Mouse (Mus musculus) embryo, embryonic 11.5 days (tissue): ENCODE results near the gene Lima1.
"Not testable (repeated sequence)": the region's sequence is repeated elsewhere in the genome, so short reads cannot be mapped to it uniquely, and the experiment has no call there.

ENCODE experiments used
- DNase-seq: peaks from one replicate; pipeline ENCODE4 v3.0.0-alpha.2; 2012; ENCODE audit warnings: low read depth, low spot score

Lima1 gene

DNA sequence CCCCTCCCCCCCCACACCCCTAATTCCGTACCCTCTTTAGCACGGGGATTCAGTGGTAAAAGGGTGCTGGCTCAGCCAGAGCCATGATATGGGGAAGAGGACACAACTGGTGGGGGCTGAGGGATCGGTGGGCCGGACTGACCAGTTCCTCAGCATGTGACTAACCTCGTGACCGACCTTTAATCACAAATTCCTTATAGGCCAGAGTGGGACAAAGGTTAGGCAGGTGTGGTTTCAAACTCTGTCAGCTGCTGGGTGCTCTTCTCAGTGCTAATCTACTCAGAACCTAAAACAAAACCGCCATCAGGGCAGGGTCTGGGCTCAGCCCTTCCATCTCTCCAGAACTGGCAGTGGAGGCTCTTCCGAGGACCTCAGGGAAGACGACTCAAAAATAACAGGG is 40.1 kb downstream of the Lima1 start:
- DNase-seq, result no peak

DNA sequence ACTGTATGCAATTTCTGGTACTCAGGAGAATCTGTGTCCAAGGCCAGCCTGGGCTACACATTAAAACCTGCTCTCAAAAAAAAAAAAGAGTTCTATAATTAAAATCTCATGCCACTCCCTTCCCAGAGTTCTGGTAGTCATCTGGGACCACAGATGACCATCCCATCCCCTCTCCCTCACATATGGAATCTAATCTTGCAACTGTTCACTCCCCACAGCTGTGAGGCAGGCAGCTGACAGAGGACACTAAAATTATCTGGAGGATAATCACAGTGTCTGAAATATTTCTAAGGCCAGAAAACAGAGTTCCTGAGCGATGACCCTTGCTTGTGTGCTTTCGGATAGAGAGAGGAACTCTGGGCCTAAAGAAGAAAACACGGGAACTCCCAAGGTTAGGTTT is 40.6 kb downstream of the Lima1 start:
- DNase-seq, result no peak

DNA sequence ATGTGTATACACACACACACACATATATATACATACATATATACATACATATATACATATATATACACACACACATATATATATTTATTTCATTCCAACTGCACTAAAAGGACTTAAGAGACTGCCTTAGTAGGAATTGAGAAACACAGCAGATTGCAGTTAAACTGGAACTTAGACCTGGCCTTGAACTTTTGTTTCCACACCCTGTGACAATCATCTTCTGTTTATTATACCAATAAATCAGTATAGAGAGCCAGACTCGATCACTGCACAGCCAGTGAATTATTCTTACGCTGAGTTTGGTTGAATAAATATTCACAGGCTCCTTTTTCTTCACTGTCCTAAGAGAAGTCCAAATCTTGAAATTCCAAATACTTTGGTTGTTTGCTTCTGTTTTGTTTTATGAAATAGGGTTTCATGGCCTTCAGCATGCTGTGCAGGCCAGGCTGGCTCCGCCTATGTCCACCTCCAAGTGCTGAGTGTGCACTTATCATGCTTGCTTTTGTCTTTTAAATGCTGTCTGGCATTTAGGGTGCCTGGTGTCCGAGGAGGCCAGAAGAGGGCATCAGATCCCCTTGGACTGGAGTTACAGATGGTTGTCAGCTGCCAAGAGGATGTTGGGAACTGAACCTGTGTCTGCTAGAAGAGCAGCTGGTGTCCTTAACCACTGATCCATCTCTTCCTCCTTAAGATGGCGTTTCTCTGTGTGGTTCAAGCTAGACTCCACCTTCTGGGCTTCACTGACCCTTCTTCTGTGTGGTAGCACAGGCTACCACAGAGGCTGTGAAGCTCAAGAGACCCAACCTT is 41.4 kb downstream of the Lima1 start:
- DNase-seq, result no peak

DNA sequence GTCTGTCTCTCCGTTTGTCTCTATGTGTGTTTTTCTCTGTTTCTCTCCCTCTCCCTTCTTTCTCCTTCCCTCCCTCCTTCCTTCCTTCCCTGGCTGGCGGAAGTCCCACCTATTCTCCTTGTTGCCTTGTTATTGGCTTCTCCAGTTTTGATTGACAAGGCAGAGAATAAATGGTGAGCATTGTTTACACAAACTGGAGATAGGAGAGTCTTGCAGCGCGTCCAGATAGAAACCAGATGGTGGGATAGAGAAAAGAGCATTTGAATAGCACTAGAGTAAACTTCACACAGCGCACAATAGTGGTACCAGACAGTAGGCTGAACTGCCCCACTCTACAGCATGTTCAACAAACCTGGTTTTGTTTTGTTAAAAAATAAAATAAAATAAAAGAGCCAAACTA is 43.7 kb downstream of the Lima1 start:
- no peak for DNase-seq

DNA sequence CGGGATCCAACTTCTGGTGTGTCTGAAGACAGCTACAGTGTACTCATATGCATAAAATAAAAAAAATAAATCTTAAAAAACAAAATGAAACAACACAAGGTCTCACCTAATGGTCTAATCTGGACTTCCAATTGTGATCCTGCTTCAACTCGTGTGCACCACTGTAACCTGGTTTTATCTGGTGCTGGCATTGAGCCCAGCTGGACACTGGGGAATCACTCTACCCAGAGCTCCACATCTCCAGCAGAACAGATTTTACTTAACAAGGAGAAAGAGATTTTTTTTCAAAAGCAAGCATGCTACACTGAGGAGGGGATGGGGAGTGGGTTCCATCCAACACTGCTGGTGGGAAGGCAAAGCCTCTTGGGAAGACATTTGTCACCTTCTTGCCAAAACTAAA is 47.2 kb downstream of the Lima1 start:
- no peak for DNase-seq

DNA sequence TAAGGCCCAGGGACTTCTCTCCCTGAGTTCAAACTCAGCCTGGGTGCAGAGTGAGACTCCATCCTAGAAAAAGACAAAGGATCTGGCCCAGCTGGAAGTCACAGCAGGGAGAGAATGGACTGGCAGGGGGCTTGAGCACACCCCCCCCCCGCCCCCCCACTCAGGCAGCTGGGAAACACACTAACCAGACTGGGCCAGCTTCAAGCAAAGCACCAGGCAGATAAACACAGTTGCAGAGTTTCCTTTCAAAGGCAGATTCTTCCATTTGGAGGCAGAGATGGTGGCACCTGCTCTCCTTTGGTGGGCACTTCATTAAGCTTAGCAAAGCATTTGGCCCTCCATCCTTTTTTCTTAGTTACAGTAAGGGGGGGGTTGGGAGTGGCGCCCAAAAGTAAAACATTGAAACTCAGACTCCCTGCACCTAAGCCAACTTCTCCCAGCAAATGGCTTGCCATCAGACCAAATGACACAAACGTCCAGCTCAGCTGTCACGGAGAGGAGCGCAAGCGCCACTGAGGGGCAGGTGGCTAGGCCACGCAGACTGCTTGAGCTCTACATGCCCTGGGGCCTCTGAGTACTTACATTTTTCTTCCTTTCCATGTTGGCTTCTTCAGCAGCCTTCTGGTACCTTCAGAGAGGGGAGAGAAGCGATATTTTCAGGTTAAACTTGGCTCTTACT is 48.9 kb downstream of the Lima1 start:
- no peak for DNase-seq

DNA sequence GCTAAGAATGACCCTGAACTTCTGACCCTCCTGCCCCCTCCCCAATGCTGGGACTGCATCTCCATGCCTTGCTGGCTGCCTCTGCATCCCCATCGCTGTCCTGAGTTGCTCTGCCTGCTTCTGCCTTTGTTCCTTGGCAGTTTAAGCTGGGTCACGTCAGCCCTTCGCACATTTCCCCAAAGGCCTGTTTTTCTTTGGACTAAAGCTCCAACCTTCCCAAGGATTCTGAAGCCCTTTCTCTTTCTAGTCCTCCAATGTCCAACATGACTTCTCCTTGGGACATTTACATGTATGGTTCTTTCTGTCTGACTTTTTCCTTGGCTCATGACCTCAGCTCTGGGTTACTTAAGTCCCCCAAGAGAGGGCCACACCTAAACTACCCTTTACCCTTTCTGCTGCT is 50.0 kb downstream of the Lima1 start:
- no peak for DNase-seq

DNA sequence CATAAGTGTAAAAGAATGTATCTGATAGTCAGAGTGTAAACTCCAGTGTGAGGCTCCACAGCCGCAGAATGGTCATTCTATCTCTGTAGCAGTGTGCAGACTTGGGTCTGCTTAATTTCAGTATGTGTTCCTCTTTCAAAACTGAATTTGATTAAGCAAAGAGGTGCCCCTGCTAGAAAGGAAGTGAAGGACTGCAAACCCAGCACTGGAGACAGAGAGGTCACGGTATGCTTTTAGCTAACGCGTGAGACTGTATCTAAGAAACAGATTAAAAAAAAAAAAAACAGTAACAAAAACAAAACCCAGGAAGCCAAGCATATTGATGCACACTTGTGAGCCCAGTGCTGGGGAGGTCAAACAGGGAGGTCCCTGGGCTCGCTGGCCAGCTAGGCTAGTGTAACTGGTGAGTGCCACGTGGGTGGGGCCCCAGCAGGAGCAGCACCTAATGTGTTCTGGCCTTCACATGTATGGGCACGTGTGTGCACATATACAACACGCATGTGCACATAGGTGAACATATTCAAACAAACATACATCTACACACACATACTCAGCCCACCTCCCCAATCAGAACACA is 51.8 kb downstream of the Lima1 start:
- no peak for DNase-seq

DNA sequence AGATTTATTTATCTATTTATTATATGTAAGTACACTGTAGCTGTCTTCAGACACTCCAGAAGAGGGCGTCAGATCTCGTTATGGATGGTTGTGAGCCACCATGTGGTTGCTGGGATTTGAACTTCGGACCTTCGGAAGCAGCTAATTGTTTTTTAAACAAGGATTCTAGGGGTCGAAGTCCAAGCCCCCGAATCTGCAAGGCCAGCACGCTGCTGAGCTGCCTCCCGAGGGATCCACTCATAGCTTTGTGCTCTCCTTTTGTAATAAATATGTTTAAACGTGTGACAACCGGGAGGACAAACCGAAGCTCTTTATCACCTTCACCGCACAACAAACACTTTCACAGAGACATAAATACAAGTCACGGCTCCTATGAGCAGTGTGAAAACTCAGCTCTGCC is 52.8 kb downstream of the Lima1 start:
- not testable (repeated sequence) for DNase-seq

DNA sequence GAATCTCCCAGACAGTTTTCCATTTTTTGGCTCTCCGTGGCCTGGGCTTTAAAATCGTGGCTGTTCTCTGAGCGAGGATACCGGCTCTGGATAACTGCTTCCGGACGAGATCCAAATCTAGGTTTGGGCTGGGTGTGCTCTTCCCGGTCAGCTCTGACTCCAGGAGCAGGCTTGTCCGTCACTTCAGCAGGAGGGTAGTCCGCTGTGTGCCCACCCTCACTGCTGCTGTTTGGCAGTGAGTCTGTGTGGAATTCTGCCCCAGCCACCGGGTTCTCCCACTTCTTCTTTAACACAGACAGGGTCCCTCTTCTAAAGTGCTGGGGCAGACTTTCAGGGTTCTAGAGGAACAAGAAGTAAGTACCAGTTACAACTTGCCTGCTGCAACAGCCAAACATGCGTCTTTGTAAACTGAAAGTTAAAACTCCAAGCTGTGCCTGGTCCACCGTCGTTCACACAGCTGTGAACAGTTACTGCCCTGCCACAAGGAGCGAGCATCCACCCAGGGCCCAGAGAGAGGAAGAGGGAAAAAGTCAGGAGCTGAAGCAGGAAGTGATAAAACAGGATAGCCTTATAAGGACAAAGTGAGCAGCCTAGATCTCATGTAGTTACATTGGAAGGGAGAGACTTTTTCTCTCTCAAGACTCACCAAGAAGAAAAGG is 55.5 kb downstream of the Lima1 start:
- no peak for DNase-seq

DNA sequence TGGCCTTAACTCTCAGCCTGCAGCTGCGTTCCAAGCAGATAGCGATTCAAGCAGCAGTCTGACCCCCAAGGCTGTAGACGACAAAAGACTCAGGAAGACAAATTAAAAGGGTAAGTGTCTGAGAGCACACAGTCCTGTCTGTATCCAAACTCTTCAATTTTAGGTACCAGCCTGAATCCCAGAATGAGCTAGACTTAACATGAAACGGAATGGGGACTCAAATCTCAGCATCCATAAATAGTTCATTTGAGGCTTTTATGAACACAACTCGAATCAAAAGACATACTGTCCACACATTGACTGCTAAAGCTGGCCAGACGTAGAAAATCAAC is 56.2 kb downstream of the Lima1 start:
- no peak for DNase-seq

DNA sequence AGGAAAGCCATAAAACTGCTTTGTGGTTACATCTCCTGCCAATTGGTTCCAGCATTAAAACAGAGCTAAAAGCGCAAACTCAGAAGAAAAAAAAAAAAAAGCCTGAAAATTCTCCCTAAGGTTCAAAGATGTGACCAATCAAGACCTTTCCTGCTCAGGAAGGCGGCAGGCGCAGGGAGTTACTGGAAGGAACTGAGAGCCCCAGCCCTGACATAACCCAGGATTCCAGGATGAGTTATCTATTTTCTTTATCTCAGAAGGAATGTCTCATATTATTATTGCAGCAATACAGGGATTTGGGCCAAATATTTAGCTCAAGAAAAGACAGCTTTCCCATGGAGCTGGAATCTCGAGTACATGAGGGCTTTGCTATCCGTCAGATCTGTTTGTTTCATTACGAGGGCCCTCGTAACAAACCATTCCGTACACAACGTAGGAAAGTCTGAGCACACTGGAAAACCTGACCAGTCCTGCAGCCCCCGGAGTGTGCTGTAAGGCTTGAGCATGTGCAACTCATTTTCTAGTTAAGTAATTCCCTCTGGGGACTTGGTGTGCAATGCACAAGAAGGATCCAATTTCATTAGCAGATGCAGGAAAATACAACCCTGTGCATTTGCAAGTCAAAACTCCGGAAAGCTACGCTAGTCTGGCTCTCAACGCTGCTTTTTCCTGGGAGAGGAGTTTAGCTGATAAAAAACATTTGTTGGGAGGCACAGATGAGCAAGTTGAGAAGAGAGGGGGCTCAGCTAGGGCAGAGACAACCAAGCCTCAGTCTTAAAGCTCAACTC is 56.7 kb downstream of the Lima1 start:
- peak; percentile 63 for DNase-seq

DNA sequence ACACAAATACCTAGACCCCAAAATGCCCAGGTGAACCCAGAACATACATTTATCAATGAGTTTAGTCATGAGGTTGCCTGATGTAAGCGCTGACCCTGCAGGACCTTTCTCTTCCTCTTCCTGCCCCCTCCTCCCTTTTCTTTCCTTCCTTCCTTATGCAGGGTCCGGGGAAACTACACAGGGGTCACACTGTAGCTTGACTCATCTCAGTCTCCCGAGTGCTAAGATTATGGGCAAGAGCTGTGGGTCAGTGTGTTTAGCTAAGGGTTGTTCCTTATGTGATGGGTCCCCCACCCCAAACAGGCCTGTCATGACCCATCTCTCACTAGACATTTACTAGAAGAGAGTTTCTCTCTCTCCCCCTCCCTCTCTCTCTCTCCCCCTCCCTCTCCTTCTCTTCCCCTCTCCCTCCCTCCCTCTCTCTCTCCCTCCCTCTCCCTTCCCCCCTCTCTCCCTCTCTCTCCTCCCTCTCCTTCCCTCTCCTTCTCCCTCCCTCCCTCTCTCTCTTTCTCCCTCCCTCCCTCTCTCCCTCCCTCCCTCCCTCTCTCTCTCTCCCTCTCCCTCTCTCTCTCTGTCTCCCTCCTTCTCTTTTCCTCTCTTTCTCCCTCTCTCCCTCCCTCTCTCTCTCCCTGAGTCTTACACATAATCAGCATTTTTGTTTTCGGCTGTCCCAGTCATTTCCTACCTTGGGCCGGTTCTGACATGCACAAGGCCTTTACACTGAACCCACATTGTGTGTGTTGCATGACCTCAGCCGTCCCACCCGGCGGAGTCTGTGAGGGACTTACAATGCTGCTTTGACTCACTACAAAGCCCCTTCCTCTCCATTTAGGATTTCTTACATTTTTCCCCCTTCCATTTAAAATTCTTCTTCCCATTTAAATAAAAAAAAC is 57.7 kb downstream of the Lima1 start:
- no peak for DNase-seq

DNA sequence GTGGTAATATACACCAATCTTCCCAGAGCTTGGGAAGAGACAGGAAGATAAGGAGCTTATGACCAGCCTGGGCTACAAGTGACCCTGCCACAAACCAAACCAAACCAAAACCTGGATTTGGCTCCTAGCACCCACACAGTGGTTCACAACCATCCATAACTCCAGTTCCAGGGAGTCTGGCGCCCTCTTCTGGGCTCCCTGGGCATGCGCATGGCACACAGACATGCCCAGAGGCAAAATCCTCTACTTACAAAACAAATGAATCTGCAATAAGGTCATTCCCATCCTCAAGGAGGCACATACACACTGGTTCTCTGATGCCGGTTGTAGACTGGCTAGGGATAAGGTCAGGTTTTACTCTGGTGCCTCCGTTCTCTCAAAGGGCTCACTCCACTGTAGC is 59.3 kb downstream of the Lima1 start:
- no peak for DNase-seq

DNA sequence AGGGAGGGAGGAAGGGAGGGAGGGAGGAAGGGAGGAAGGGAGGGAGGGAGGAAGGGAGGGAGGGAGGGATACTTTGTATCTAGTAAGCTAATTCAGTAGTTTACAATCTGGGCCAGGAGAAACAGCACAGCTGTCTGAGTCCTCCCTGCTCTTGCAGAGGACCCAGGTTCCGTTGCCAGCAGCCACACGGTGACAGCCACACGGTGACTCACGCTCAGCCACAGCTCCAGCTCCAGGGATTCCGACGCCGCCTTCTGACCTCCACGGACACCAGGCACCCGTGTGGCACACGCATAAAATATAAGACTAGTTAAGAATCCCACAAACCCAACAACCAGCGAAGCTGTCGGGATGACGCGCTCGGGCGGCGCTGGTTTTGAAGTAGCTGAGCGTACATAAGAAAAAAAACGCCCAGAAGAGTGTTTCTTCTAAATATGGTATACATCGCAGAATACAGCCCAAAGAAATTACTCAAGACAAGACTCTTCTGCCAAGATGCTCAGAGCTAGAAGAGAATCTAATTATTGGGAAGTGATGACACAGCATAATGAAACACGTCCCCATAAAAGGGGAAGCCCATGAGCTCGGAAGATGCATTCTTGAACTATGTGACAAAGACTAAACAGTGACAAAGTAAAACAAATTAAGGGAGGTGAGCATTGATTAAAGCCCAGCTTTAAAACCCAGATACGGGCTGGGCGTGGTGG is 60.5 kb downstream of the Lima1 start:
- no peak for DNase-seq

DNA sequence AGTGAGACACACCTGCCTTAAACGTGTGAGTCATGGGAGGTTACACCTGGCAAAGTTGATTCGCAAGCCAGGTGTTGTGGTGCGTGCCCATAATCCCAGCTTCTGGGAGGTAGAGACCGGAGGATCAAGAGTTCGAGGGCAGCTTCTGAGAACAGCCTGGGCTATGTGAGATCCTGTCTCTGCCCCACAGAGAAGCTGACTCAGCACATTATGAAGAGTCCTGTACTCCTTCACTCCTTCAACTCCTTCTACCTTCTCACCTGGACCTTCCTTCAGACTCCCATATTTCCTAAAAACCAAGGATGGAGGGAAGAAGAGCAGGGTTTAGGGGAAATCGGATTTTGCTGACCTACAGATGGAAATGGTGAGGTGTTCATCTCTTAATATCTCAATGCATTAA is 61.6 kb downstream of the Lima1 start:
- no peak for DNase-seq

DNA sequence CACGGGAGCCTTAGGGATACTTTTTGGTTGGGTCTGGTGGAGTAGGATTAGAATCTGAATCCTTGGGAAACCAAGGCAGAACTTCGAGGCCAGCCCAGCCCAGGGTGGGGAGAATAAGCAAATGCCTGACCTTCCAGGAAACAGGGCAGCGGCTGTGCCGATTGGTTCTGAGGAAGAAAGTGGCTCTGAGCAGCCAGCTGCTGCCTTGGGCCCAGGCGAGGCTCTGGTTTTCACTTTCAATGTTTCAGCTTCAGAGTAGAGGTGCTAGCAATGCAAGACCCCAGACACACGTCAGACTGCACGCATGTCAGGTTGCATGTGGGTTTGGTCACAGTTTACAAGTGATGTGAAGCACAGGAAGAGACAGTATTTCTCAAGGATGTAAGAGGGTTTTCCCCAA is 63.2 kb downstream of the Lima1 start:
- DNase-seq, result no peak

DNA sequence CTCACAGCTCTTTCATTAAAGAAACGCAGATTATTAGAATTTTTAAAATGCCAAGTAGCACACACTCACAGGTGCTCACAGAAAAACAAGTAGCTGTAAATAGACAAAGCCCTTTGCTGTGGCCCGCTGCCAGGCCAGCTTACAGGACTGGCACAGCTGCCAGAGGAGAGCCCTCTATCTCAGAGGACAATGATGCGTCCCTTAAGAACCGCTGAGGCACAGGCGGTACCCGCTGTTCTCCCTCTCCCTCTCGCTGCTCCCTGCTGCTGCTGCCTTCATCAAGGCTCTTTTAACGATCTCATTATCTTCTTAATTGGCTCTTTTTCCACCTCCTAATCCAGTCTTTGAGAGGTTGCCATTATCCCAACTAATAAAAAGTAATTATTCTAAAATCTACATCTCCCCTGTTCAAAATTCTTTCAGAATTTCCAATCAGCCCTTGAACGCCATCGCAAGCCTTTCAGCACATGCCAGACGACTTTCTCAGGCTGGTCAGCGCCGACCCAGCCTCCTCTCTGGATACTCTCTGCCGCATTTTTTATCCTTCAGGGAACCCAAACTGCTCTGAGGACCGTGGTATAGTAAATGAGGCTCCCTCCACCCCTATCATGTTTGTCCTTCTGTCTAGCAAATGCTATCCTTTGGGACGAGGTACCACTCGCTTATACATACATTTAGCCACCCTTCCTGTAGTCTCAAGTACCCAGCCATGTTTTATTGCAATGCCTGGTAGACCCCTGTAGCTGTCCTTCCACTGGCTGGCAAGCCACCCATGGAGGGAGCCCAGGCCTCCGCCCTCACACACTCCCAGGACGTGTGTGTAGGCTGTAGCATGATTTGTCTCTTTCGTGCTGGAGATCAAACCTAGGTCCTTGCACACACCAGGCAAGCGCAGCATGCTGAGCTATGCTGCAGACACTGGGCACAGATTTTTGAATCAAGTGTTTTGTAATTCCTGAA is 67.2 kb downstream of the Lima1 start:
- no peak for DNase-seq

DNA sequence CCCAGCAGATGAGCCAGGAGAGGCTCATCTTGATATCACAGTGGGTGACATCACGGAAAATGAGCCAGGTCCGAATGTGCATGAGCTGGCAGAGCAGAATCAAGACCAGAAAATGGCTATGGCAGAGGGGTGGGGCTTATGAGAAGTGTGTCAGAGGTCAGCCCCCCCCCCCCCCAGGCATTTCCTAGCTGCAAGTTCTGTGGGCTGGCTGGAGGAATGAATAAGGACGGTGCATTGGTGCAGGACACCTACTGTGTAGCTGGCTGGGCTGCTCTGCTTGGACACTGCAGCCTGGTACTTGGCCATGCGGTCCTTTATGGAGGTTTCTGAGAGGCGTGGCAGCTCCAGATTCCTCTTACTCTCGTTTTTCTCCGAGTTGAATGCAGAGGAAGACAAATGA is 69.1 kb downstream of the Lima1 start:
- no peak for DNase-seq
